Mouse (Mus musculus): ENCODE results near the gene Cyb5r1. TPM values are rescaled to one million over a fixed set of nuclear protein-coding genes. Genes with fewer than 3 reads are reported as not detected.

Gene Cyb5r1
- polyA plus RNA-seq, 1 experiment: 23.0 TPM

DNA sequence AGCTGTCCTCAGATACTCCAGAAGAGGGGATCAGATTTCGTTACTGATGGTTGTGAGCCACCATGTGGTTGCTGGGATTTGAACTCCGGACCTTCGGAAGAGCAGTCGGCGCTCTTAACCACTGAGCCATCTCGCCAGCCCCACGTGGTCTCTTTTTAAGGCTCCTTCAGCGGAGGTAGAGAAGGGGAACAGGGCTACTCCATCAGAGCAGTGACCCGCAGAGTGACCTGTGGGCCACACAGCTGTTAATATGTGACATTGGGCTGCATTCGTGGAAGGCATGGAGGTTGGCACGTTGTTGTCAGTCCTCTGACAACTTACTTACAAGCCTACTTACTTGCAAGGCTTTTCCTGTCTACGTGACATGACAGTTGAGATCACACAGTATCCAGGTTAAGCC, 7.1 kb upstream of the Cyb5r1 start:
- Histone ChIP-seq H3K27ac (ENCODE audit: insufficient read depth, low read length) (no peak overlapping the region), H3K4me3 (replicated peaks; ENCODE audit: insufficient read depth, low read depth, low read length) (no peak overlapping the region), H3K27me3 (ENCODE audit: control insufficient read depth, insufficient read depth, low read length) (no peaks in the 10 kb centered on the region), H3K4me1 (ENCODE audit: control insufficient read depth, insufficient read depth, low read length) (no peaks in the 10 kb centered on the region)
- no peak for TF ChIP-seq CTCF (IDR thresholded peaks at IDR 0.05; ENCODE audit: borderline replicate concordance, insufficient read depth, low read depth, low read length)
- no peak for TF ChIP-seq POLR2A (IDR thresholded peaks at IDR 0.05; ENCODE audit: borderline replicate concordance, insufficient read depth, low read length)
- WGBS: 86% methylated on average over 12 of the region's 12 CpGs
- DNase-seq: no peak

DNA sequence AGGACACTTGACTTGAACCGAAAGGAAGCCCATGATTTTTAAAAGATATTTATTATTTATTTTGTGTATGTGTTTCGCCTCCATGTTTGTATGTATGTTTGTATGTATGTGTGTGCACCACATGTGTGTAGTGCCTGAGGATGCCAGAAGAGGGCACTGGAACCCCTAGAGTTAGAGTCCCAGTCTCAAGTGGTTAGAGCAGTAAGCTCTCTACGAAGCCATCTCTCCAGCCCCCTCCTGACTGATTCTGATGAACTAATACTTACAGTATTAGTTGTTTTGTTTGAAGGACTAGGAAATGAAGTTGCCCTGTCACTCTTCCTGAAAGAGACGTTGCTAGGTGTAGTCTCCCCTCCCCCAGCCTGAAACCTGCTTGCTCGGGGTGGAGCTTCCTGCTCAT, 5.6 kb upstream of the Cyb5r1 start:
- WGBS: 61% methylated on average over 5 of the region's 5 CpGs
- no peak for DNase-seq
- Histone ChIP-seq H3K4me3 (replicated peaks; ENCODE audit: insufficient read depth, low read depth, low read length) (no peak overlapping the region), H3K4me1 (ENCODE audit: control insufficient read depth, insufficient read depth, low read length) (no peaks in the 10 kb centered on the region), H3K27me3 (ENCODE audit: control insufficient read depth, insufficient read depth, low read length) (no peaks in the 10 kb centered on the region), H3K27ac (ENCODE audit: insufficient read depth, low read length) (no peak overlapping the region)
- no peak for TF ChIP-seq CTCF (IDR thresholded peaks at IDR 0.05; ENCODE audit: borderline replicate concordance, insufficient read depth, low read depth, low read length)
- no peak for TF ChIP-seq POLR2A (IDR thresholded peaks at IDR 0.05; ENCODE audit: borderline replicate concordance, insufficient read depth, low read length)

GRCm38 (mm10) chr1:134406414-134406771, 1.0 kb downstream of the Cyb5r1 start:
- no peak for TF ChIP-seq POLR2A (IDR thresholded peaks at IDR 0.05; ENCODE audit: borderline replicate concordance, insufficient read depth, low read length)
- no peak for TF ChIP-seq CTCF (IDR thresholded peaks at IDR 0.05; ENCODE audit: borderline replicate concordance, insufficient read depth, low read depth, low read length)
- Histone ChIP-seq H3K27me3 (ENCODE audit: control insufficient read depth, insufficient read depth, low read length) (no peaks in the 10 kb centered on the region), H3K27ac (ENCODE audit: insufficient read depth, low read length) (no peak overlapping the region), H3K4me3 (replicated peaks; ENCODE audit: insufficient read depth, low read depth, low read length) (peak overlapping the region; percentile 73), H3K4me1 (ENCODE audit: control insufficient read depth, insufficient read depth, low read length) (no peaks in the 10 kb centered on the region)
- WGBS: 27% methylated on average over 8 of the region's 8 CpGs
- DNase-seq: no peak

GRCm38 (mm10) chr1:134408080-134408479, 2.7 kb downstream of the Cyb5r1 start:
- 69% methylated on average over 8 of the region's 8 CpGs for WGBS
- Histone ChIP-seq H3K27ac (ENCODE audit: insufficient read depth, low read length) (no peak overlapping the region), H3K4me3 (replicated peaks; ENCODE audit: insufficient read depth, low read depth, low read length) (no peak overlapping the region), H3K27me3 (ENCODE audit: control insufficient read depth, insufficient read depth, low read length) (no peaks in the 10 kb centered on the region), H3K4me1 (ENCODE audit: control insufficient read depth, insufficient read depth, low read length) (no peaks in the 10 kb centered on the region)
- TF ChIP-seq CTCF (IDR thresholded peaks at IDR 0.05; ENCODE audit: borderline replicate concordance, insufficient read depth, low read depth, low read length): no peak
- no peak for TF ChIP-seq POLR2A (IDR thresholded peaks at IDR 0.05; ENCODE audit: borderline replicate concordance, insufficient read depth, low read length)
- DNase-seq: no peak

DNA sequence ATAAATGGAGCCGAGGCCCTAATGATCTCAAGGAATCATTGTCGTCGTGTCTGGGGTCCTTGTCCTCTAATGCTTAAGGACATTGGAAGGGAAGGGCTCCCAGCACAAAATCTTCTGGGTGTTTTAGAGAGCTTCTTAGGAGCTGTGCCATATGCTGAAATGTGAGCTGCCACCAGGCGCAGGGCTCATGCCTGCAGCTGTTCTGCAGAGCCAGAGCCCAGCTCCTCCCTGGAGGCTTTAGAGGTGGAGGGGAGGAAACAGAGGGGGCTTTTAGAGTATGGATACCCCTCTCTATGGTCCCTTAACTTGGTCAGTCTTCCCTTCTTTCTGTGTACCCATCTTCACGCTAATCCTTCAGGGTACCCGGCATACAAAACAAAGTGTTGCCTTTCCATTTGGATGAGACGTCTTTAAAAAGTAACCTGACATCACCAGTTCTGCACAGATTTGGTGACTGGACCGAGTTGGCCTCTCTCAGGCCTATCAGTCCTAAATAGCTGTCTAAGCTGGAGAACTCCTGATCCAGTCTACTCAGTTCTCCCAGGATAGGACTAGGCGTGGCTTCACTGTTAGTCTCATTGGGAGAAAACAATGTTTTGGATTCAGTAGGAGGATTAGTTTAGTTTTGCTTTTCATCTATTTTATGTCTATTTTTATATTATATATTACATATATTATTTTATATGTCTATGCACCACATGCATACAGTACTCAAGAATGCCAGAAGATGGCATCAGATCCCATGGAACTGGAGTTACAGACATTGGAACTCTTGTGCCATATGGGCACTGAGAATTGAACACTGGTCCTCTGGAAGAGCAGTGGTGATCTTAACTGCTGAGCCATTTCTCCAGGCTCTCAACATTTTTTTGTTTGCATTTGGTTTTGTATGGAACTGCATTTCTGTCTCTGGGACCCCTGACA, 6.6 kb downstream of the Cyb5r1 start:
- no peak for TF ChIP-seq CTCF (IDR thresholded peaks at IDR 0.05; ENCODE audit: borderline replicate concordance, insufficient read depth, low read depth, low read length)
- no peak for TF ChIP-seq POLR2A (IDR thresholded peaks at IDR 0.05; ENCODE audit: borderline replicate concordance, insufficient read depth, low read length)
- H3K4me1 ChIP-seq (ENCODE audit: control insufficient read depth, insufficient read depth, low read length): peaks cover 3% of the 10 kb centered on the region; the same call in 1 of the 2 replicates
- no peak for DNase-seq
- 86% methylated on average over 9 of the region's 9 CpGs for WGBS
- H3K27ac ChIP-seq (ENCODE audit: insufficient read depth, low read length): no peak overlapping the region
- no peak overlapping the region for H3K4me3 ChIP-seq (replicated peaks; ENCODE audit: insufficient read depth, low read depth, low read length)
- no peaks in the 10 kb centered on the region for H3K27me3 ChIP-seq (ENCODE audit: control insufficient read depth, insufficient read depth, low read length)

DNA sequence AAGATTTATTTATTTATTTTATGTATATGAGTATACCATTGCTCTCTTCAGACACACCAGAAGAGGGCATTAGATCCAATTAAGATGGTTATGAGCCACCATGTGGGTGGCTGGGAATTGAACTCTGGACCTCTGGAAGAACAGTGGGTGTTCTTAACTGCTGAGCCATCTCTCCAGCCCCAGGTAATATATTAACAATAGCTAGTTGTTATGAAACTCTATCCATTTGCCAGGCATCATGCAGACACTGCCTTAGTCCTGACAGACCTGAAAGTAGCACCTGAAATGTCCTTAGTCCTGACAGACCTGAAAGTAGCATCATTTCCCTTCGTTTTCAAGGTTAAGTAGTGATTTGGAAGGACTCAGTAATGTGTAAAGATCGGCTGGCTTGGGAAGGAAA, 8.7 kb downstream of the Cyb5r1 start:
- 57% methylated on average over 2 of the region's 2 CpGs for WGBS
- no peak for TF ChIP-seq CTCF (IDR thresholded peaks at IDR 0.05; ENCODE audit: borderline replicate concordance, insufficient read depth, low read depth, low read length)
- TF ChIP-seq POLR2A (IDR thresholded peaks at IDR 0.05; ENCODE audit: borderline replicate concordance, insufficient read depth, low read length): no peak
- H3K27me3 ChIP-seq (ENCODE audit: control insufficient read depth, insufficient read depth, low read length): no peaks in the 10 kb centered on the region
- no peak overlapping the region for H3K27ac ChIP-seq (ENCODE audit: insufficient read depth, low read length)
- H3K4me1 ChIP-seq (ENCODE audit: control insufficient read depth, insufficient read depth, low read length): peaks cover 3% of the 10 kb centered on the region; the same call in 1 of the 2 replicates
- H3K4me3 ChIP-seq (replicated peaks; ENCODE audit: insufficient read depth, low read depth, low read length): no peak overlapping the region
- no peak for DNase-seq

DNA sequence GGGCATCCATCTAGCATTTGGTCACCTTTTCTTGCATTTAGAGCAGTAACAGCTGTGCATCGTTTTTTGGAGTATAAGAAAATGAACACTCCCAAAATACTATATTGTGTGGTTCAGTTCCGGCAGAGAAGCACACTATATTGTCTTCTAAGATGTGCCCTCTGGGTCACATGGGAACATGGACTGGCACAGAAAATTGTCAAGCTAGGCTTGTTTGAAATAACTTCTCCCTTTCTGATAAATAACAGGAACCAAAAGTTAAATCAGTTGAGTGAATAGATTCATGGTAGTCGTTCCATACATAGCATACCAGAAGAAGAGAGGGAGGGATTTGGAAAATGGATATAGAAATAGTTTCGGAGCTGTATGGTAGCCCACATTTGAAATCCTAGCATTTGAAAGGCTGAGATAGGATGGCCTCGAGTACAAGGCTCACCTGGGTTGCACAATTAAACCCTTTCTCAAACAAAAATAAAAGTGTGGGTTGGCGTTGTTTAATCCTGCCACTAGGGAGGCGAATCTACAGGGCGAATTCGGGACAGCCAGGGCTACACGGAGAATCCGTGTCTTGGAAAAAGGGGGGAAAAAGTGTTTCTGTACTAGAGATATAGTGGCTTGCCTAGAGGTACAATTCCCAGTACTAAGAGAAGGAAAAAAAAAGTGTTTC, 9.3 kb downstream of the Cyb5r1 start:
- no peak for DNase-seq
- peak overlapping the region; percentile 48 for H3K4me3 ChIP-seq (replicated peaks; ENCODE audit: insufficient read depth, low read depth, low read length)
- 11% methylated on average over 11 of the region's 11 CpGs for WGBS
- H3K27me3 ChIP-seq (ENCODE audit: control insufficient read depth, insufficient read depth, low read length): no peaks in the 10 kb centered on the region
- peaks cover 3% of the 10 kb centered on the region; the same call in 1 of the 2 replicates for H3K4me1 ChIP-seq (ENCODE audit: control insufficient read depth, insufficient read depth, low read length)
- TF ChIP-seq POLR2A (IDR thresholded peaks at IDR 0.05; ENCODE audit: borderline replicate concordance, insufficient read depth, low read length) (no peak), CTCF (IDR thresholded peaks at IDR 0.05; ENCODE audit: borderline replicate concordance, insufficient read depth, low read depth, low read length) (peak; percentile 20; the same call in 1 of the 2 replicates)
- H3K27ac ChIP-seq (ENCODE audit: insufficient read depth, low read length): peak overlapping the region; percentile 13; the same call in 1 of the 2 replicates

Measured in cerebellum, adult 2 months (tissue).